Mouse (Mus musculus) CH12.LX (cell line): ENCODE measurements around the gene Msh2. TPM values are rescaled to one million over a fixed set of nuclear protein-coding genes. Genes with fewer than 3 reads are reported as not detected.

Source experiments
- DNase-seq: peaks from one replicate; pipeline ENCODE4 v3.0.0-alpha.2; 2013; ENCODE audit errors: extremely low read depth
- H3K27ac ChIP-seq: 2 replicates; pipeline ENCODE4 v1.5.1; 2012; ENCODE audit warnings: low read depth, mild to moderate bottlenecking, control low read depth, moderate library complexity; ENCODE audit not compliant: insufficient read depth
- H3K27me3 ChIP-seq: replicated peaks from 2 replicates; pipeline ENCODE3; 2012; ENCODE audit warnings: inconsistent platforms
- H3K36me3 ChIP-seq, 2 experiments: replicated peaks in 1 of 2; 2 replicates each; pipeline versions ENCODE3 to v1.6.1; 2012; ENCODE audit warnings: inconsistent platforms in 1 of 2, low read length in 1 of 2, mild to moderate bottlenecking in 1 of 2, mixed read lengths in 1 of 2, moderate library complexity in 1 of 2; ENCODE audit not compliant: control insufficient read depth in 1 of 2, insufficient read depth in 1 of 2
- H3K4me1 ChIP-seq, 2 experiments: 2 replicates each; pipeline ENCODE4 v1.6.1; 2012; ENCODE audit warnings: inconsistent platforms in 1 of 2, moderate library complexity in 1 of 2; ENCODE audit not compliant: insufficient read depth in 2 of 2, control insufficient read depth in 1 of 2
- H3K4me2 ChIP-seq: 2 replicates; pipeline ENCODE4 v1.6.1; 2012; ENCODE audit warnings: low read depth, mild to moderate bottlenecking, control low read depth; ENCODE audit not compliant: poor library complexity, insufficient read depth, severe bottlenecking
- H3K4me3 ChIP-seq, 3 experiments: fragments of 150-350 bp in 1 of 3; sonication (generic) in 1 of 3; replicated peaks in 1 of 3; 2 replicates each; pipeline versions ENCODE3 to v1.5.1; 2011 to 2012; ENCODE audit warnings: low read depth in 2 of 3, low read length in 2 of 3, mild to moderate bottlenecking in 2 of 3, moderate library complexity in 2 of 3, control low read depth in 1 of 3, improper control_type of control experiment in 1 of 3, inconsistent platforms in 1 of 3, mixed read lengths in 1 of 3; ENCODE audit not compliant: poor library complexity in 1 of 3
- H3K79me2 ChIP-seq: replicated peaks from 2 replicates; pipeline ENCODE4 v1.6.1; 2012; ENCODE audit warnings: mild to moderate bottlenecking, moderate library complexity; ENCODE audit not compliant: control insufficient read depth, poor library complexity, insufficient read depth, severe bottlenecking; ENCODE audit errors: extremely low read depth
- H3K9ac ChIP-seq: 2 replicates; pipeline ENCODE4 v1.6.1; 2012; ENCODE audit warnings: low read depth, mild to moderate bottlenecking, control low read depth, moderate library complexity; ENCODE audit not compliant: insufficient read depth
- H3K9me3 ChIP-seq: replicated peaks from 2 replicates; pipeline ENCODE3; 2012; ENCODE audit warnings: low read length, inconsistent platforms, mixed read lengths
- E2F4 ChIP-seq: IDR thresholded peaks from 2 replicates; pipeline ENCODE4 v1.6.1; 2011; ENCODE audit warnings: low read depth, low read length, improper control_type of control experiment; ENCODE audit not compliant: insufficient replicate concordance
- JUN ChIP-seq: IDR thresholded peaks from 2 replicates; pipeline ENCODE4 v1.6.1; 2011; ENCODE audit warnings: low read depth, mild to moderate bottlenecking, low read length, improper control_type of control experiment, moderate library complexity; ENCODE audit not compliant: insufficient read depth
- JUND ChIP-seq: conservative IDR thresholded peaks from 2 replicates; pipeline ENCODE4 v1.6.1; 2011; ENCODE audit warnings: low read depth, low read length, improper control_type of control experiment
- KAT2A ChIP-seq: IDR thresholded peaks from 2 replicates; pipeline ENCODE4 v1.6.1; 2012; ENCODE audit warnings: low read length, improper control_type of control experiment, inconsistent platforms; ENCODE audit not compliant: insufficient replicate concordance
- MAFK ChIP-seq: IDR thresholded peaks from 2 replicates; pipeline ENCODE4 v1.6.1; 2011; ENCODE audit warnings: low read length, improper control_type of control experiment; ENCODE audit not compliant: insufficient replicate concordance
- MAZ ChIP-seq: IDR thresholded peaks from 2 replicates; pipeline ENCODE4 v1.6.1; 2012; ENCODE audit warnings: low read depth, mild to moderate bottlenecking, inconsistent platforms, low read length, improper control_type of control experiment, moderate library complexity
- MEF2A ChIP-seq: IDR thresholded peaks from 2 replicates; pipeline ENCODE4 v1.6.1; 2014; ENCODE audit warnings: low read depth, mild to moderate bottlenecking, inconsistent platforms, low read length, improper control_type of control experiment, borderline replicate concordance
- MXI1 ChIP-seq: IDR thresholded peaks from 2 replicates; pipeline ENCODE4 v1.6.1; 2011; ENCODE audit warnings: mild to moderate bottlenecking, low read depth, low read length, improper control_type of control experiment
- NELFE ChIP-seq: IDR thresholded peaks from 2 replicates; pipeline ENCODE4 v1.6.1; 2011; ENCODE audit warnings: low read depth, low read length, improper control_type of control experiment
- POLR2AphosphoS2 ChIP-seq: IDR thresholded peaks from 2 replicates; pipeline ENCODE4 v1.6.1; 2011; ENCODE audit warnings: low read depth, low read length, improper control_type of control experiment
- RCOR1 ChIP-seq: conservative IDR thresholded peaks from 2 replicates; pipeline ENCODE4 v1.6.1; 2012; ENCODE audit warnings: low read depth, mild to moderate bottlenecking, inconsistent platforms, low read length, improper control_type of control experiment
- SMC3 ChIP-seq: IDR thresholded peaks from 2 replicates; pipeline ENCODE4 v1.6.1; 2011; ENCODE audit warnings: low read depth, low read length, improper control_type of control experiment
- UBTF ChIP-seq: IDR thresholded peaks from 2 replicates; pipeline ENCODE4 v1.6.1; 2012; ENCODE audit warnings: low read depth, mild to moderate bottlenecking, inconsistent platforms, low read length, improper control_type of control experiment, moderate library complexity
- USF2 ChIP-seq: conservative IDR thresholded peaks from 2 replicates; pipeline ENCODE4 v1.6.1; 2011; ENCODE audit warnings: low read depth, low read length, improper control_type of control experiment
- ZKSCAN1 ChIP-seq: IDR thresholded peaks from 2 replicates; pipeline ENCODE4 v1.6.1; 2012; ENCODE audit warnings: low read depth, inconsistent platforms, low read length, improper control_type of control experiment, borderline replicate concordance
- ZMIZ1 ChIP-seq: IDR thresholded peaks from 2 replicates; pipeline ENCODE4 v1.6.1; 2012; ENCODE audit warnings: low read depth, mild to moderate bottlenecking, inconsistent platforms, low read length, improper control_type of control experiment
- dilution Hi-C: fragments of 300-500 bp; cut with MboI; formaldehyde crosslinking; loops from 2 replicates; pipeline ENCODE4 v1.14.3; 2020; ENCODE audit warnings: low sequenced_read_pairs; ENCODE audit not compliant: extremely low pct_unique_long_range_greater_than_20kb, extremely low pct_ligation_motif_present
- in situ Hi-C: fragments of 300-500 bp; cut with MboI; formaldehyde crosslinking; loops from 3 replicates; pipeline ENCODE4 v1.14.3; 2019; ENCODE audit warnings: low sequenced_read_pairs, low pct_ligation_motif_present, low pct_unique_long_range_greater_than_20kb, mixed read lengths
- polyA plus RNA-seq: library from polyadenylated mRNA; unstranded; fragments of >175 nt; gene quantifications from 2 replicates; pipeline ENCODE4 v1.2.1, GENCODE M21; 2012; ENCODE audit warnings: low read depth; ENCODE audit not compliant: insufficient read length
- total RNA-seq, 2 experiments: library from RNA; depleted of rRNA; stranded (reverse); fragments of 300-350 nt in 1 of 2; fragments of >200 nt in 1 of 2; gene quantifications; 2 replicates each; pipeline ENCODE4 v1.2.3; 2012 to 2014

The Msh2 gene
- total and polyA plus RNA-seq, 3 experiments, result 34.8 to 48.2 (median 47.5) TPM

- Histone ChIP-seq H3K4me3 (no peak overlapping the region), H3K79me2 (no peaks in the 10 kb centered on the region), H3K36me3 (peaks cover 33 to 61% of the 10 kb centered on the region in 2 experiments), H3K4me2 (no peak overlapping the region), H3K9me3 (peaks cover 5% of the 10 kb centered on the region), H3K27me3 (no peaks in the 10 kb centered on the region), H3K9ac (no peak overlapping the region), H3K27ac (no peak overlapping the region), H3K4me1 (no peaks in the 10 kb centered on the region)
- in situ Hi-C loops (no loop called here), dilution Hi-C loops (no loop called here)
- TF ChIP-seq MAZ (no peak), KAT2A (no peak), ZMIZ1 (no peak), ZKSCAN1 (no peak), E2F4 (no peak), POLR2AphosphoS2 (no peak), JUN (no peak), MXI1 (no peak), UBTF (no peak), NELFE (no peak), RCOR1 (no peak)
- no peak for DNase-seq
Measured at GRCm38 (mm10) chr17:87724727-87725126, 52.6 kb downstream of the Msh2 start.

- no peaks in the 10 kb centered on the region for H3K27me3 ChIP-seq
- dilution Hi-C loops, result no loop called here
- H3K36me3 ChIP-seq, result peaks cover 21 to 44% of the 10 kb centered on the region in 2 experiments
Measured at GRCm38 (mm10) chr17:87726489-87727356, 54.6 kb downstream of the Msh2 start.

More at GRCm38 (mm10) chr17:87726489-87727356, 54.6 kb downstream of the Msh2 start:
- Histone ChIP-seq H3K9ac (no peak overlapping the region), H3K79me2 (no peaks in the 10 kb centered on the region), H3K4me2 (no peak overlapping the region), H3K4me3 (no peak overlapping the region), H3K27ac (no peak overlapping the region), H3K4me1 (no peaks in the 10 kb centered on the region), H3K9me3 (peaks cover 5% of the 10 kb centered on the region)
- no peak for DNase-seq
- TF ChIP-seq E2F4, result no peak
- TF ChIP-seq RCOR1, result no peak
- TF ChIP-seq JUND, result no peak
- no peak for TF ChIP-seq SMC3
- no peak for TF ChIP-seq USF2
- no peak for TF ChIP-seq MEF2A
- TF ChIP-seq MAFK, result no peak
- in situ Hi-C loops, result no loop called here
